Mouse (Mus musculus): ENCODE data around the gene Aup1. TPM values are rescaled to one million over a fixed set of nuclear protein-coding genes. Genes with fewer than 3 reads are reported as not detected.

The Aup1 gene
- polyA plus RNA-seq (2015; fragmentation: Nextera tagmentation; extraction: Ambion mirVana) = 135 and 150 TPM in 2 replicates

GRCm38 (mm10) chr6:83054074-83054851 lies at the start of gene Aup1:
Gene Aup1 (plus strand): TSS chr6:83054521.
- no peaks in the 10 kb centered on the region for H3K9me3 ChIP-seq (ENCODE audit: control insufficient read depth, low read length)
- DNase-seq (ENCODE audit: low spot score) (peak; percentile 99), ATAC-seq (ENCODE audit: low FRiP score, low TSS enrichment) (peak; percentile 95)
- H3K27me3 ChIP-seq (ENCODE audit: control insufficient read depth, insufficient read depth, low read length) = no peaks in the 10 kb centered on the region
- H3K27ac ChIP-seq (replicated peaks) = peak within 1 kb of the TSS; percentile 91
- TF ChIP-seq EP300 (optimal IDR thresholded peaks at IDR 0.05) = peak; percentile 6
- TF ChIP-seq CTCF (IDR thresholded peaks at IDR 0.05; ENCODE audit: low read depth) = no peak
- peak within 1 kb of the TSS; percentile 95 for H3K4me3 ChIP-seq (ENCODE audit: low read depth, low read length)
- H3K4me1 ChIP-seq (replicated peaks; ENCODE audit: control insufficient read depth, insufficient read depth) = peaks cover 3% of the 10 kb centered on the region; the same call in 1 of the 2 replicates
- H3K36me3 ChIP-seq (ENCODE audit: control insufficient read depth, insufficient read depth, low read length) = peaks cover 14% of the 10 kb centered on the region
- under 1% methylated on average over 58 of the region's 64 CpGs for WGBS
- H3K9ac ChIP-seq (ENCODE audit: low read length) = peak within 1 kb of the TSS; percentile 96
- H3K4me2 ChIP-seq (replicated peaks; ENCODE audit: low read depth) = peak within 1 kb of the TSS; percentile 97

DNA sequence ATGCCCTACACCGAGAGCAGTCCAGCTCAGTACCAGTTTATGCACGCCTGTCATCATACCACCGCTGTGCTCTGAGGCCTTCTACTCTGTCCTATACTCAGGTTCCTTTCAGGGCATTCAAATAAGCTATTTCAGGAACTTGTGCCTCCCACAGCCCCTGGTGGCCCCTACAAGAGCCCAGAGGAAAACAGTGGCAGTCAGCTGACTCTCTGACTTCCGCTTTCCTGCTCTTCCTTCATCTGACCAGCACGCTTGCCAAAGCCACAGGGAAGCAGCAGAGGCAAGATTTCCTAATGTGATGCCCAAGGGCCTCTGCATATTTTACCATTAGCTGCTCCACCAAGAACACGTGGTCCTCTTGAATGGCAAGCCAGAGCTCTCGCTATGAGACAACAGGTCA lies 49.4 kb upstream of the Aup1 start:
- H3K4me2 ChIP-seq (replicated peaks; ENCODE audit: low read depth) = no peak overlapping the region
- no peak overlapping the region for H3K9ac ChIP-seq (ENCODE audit: low read length)
- DNase-seq (ENCODE audit: low spot score) (no peak), ATAC-seq (ENCODE audit: low FRiP score, low TSS enrichment) (no peak)
- TF ChIP-seq CTCF (IDR thresholded peaks at IDR 0.05; ENCODE audit: low read depth) (no peak), EP300 (optimal IDR thresholded peaks at IDR 0.05) (no peak)
- no peaks in the 10 kb centered on the region for H3K27me3 ChIP-seq (ENCODE audit: control insufficient read depth, insufficient read depth, low read length)
- 55% methylated on average over 7 of the region's 7 CpGs for WGBS
- no peaks in the 10 kb centered on the region for H3K36me3 ChIP-seq (ENCODE audit: control insufficient read depth, insufficient read depth, low read length)
- no peaks in the 10 kb centered on the region for H3K4me1 ChIP-seq (replicated peaks; ENCODE audit: control insufficient read depth, insufficient read depth)
- H3K4me3 ChIP-seq (ENCODE audit: low read depth, low read length) = no peak overlapping the region
- H3K27ac ChIP-seq (replicated peaks) = no peak overlapping the region
- no peaks in the 10 kb centered on the region for H3K9me3 ChIP-seq (ENCODE audit: control insufficient read depth, low read length)

GRCm38 (mm10) chr6:83005444-83006011 lies 48.8 kb upstream of the Aup1 start:
- Histone ChIP-seq H3K4me2 (replicated peaks; ENCODE audit: low read depth) (no peak overlapping the region), H3K36me3 (ENCODE audit: control insufficient read depth, insufficient read depth, low read length) (no peaks in the 10 kb centered on the region), H3K9ac (ENCODE audit: low read length) (no peak overlapping the region; the same call in 1 of the 2 replicates), H3K4me3 (ENCODE audit: low read depth, low read length) (no peak overlapping the region), H3K27me3 (ENCODE audit: control insufficient read depth, insufficient read depth, low read length) (no peaks in the 10 kb centered on the region), H3K9me3 (ENCODE audit: control insufficient read depth, low read length) (no peaks in the 10 kb centered on the region), H3K4me1 (replicated peaks; ENCODE audit: control insufficient read depth, insufficient read depth) (no peaks in the 10 kb centered on the region), H3K27ac (replicated peaks) (no peak overlapping the region)
- WGBS = 62% methylated on average over 10 of the region's 10 CpGs
- ATAC-seq (ENCODE audit: low FRiP score, low TSS enrichment) (no peak), DNase-seq (ENCODE audit: low spot score) (no peak)
- TF ChIP-seq CTCF (IDR thresholded peaks at IDR 0.05; ENCODE audit: low read depth) (no peak), EP300 (optimal IDR thresholded peaks at IDR 0.05) (no peak)

- no peak for DNase-seq (ENCODE audit: low spot score)
- H3K9me3 ChIP-seq (ENCODE audit: control insufficient read depth, low read length) = no peaks in the 10 kb centered on the region
- H3K36me3 ChIP-seq (ENCODE audit: control insufficient read depth, insufficient read depth, low read length) = no peaks in the 10 kb centered on the region
- no peaks in the 10 kb centered on the region for H3K27me3 ChIP-seq (ENCODE audit: control insufficient read depth, insufficient read depth, low read length)
- no peak for ATAC-seq (ENCODE audit: low FRiP score, low TSS enrichment)
- H3K4me2 ChIP-seq (replicated peaks; ENCODE audit: low read depth) = no peak overlapping the region
- WGBS = 71% methylated on average over 6 of the region's 6 CpGs
- no peak overlapping the region for H3K4me3 ChIP-seq (ENCODE audit: low read depth, low read length)
- H3K27ac ChIP-seq (replicated peaks) = no peak overlapping the region
- TF ChIP-seq EP300 (optimal IDR thresholded peaks at IDR 0.05) (no peak), CTCF (IDR thresholded peaks at IDR 0.05; ENCODE audit: low read depth) (no peak)
- H3K9ac ChIP-seq (ENCODE audit: low read length) = no peak overlapping the region
- H3K4me1 ChIP-seq (replicated peaks; ENCODE audit: control insufficient read depth, insufficient read depth) = no peaks in the 10 kb centered on the region
Observed at GRCm38 (mm10) chr6:83006114-83006513, 48.2 kb upstream of the Aup1 start.

- DNase-seq (ENCODE audit: low spot score) (no peak), ATAC-seq (ENCODE audit: low FRiP score, low TSS enrichment) (no peak)
- no peaks in the 10 kb centered on the region for H3K36me3 ChIP-seq (ENCODE audit: control insufficient read depth, insufficient read depth, low read length)
- no peaks in the 10 kb centered on the region for H3K27me3 ChIP-seq (ENCODE audit: control insufficient read depth, insufficient read depth, low read length)
- TF ChIP-seq CTCF (IDR thresholded peaks at IDR 0.05; ENCODE audit: low read depth) (no peak), EP300 (optimal IDR thresholded peaks at IDR 0.05) (no peak)
- no peak overlapping the region for H3K9ac ChIP-seq (ENCODE audit: low read length)
- H3K4me1 ChIP-seq (replicated peaks; ENCODE audit: control insufficient read depth, insufficient read depth) = no peaks in the 10 kb centered on the region
- H3K4me2 ChIP-seq (replicated peaks; ENCODE audit: low read depth) = no peak overlapping the region
- H3K4me3 ChIP-seq (ENCODE audit: low read depth, low read length) = no peak overlapping the region
- no peaks in the 10 kb centered on the region for H3K9me3 ChIP-seq (ENCODE audit: control insufficient read depth, low read length)
- no peak overlapping the region for H3K27ac ChIP-seq (replicated peaks)
- WGBS = 35% methylated on average over 3 of the region's 3 CpGs
Observed at GRCm38 (mm10) chr6:83008659-83009058, 45.7 kb upstream of the Aup1 start.

DNA sequence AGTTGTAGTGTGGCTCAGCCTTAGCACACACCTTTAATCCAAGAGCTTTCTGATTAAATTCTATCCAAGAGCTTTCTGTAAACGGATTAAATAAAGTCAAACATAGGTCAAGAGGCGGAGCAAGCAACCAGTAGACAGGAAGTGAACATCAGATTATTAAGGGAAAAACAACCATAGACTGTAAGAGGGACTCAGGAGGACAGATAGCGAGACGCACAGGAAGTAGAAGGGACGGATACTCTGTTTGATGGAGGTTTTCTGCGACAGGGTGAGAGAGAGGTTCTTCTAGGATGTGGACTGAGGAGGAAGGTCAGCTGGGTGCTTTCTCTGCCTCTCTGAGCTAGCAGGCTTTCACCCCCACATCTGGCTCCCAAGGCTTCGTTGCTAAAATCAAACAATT lies 44.3 kb upstream of the Aup1 start:
- 0 out of 2 replicates have a peak overlapping the region, but pooled peaks have one; percentile 24 for H3K27ac ChIP-seq (replicated peaks)
- DNase-seq (ENCODE audit: low spot score) = no peak

More for the DNA sequence above, 44.3 kb upstream of the Aup1 start:
- TF ChIP-seq EP300 (optimal IDR thresholded peaks at IDR 0.05) (no peak), CTCF (IDR thresholded peaks at IDR 0.05; ENCODE audit: low read depth) (no peak)
- H3K4me1 ChIP-seq (replicated peaks; ENCODE audit: control insufficient read depth, insufficient read depth) = no peaks in the 10 kb centered on the region
- no peaks in the 10 kb centered on the region for H3K9me3 ChIP-seq (ENCODE audit: control insufficient read depth, low read length)
- ATAC-seq (ENCODE audit: low FRiP score, low TSS enrichment) = no peak
- WGBS = 32% methylated on average over 7 of the region's 7 CpGs
- H3K4me2 ChIP-seq (replicated peaks; ENCODE audit: low read depth) = no peak overlapping the region
- H3K9ac ChIP-seq (ENCODE audit: low read length) = no peak overlapping the region
- no peak overlapping the region for H3K4me3 ChIP-seq (ENCODE audit: low read depth, low read length)
- H3K27me3 ChIP-seq (ENCODE audit: control insufficient read depth, insufficient read depth, low read length) = no peaks in the 10 kb centered on the region
- no peaks in the 10 kb centered on the region for H3K36me3 ChIP-seq (ENCODE audit: control insufficient read depth, insufficient read depth, low read length)

All from stomach, postnatal 0 days (tissue).